Mouse (Mus musculus): ENCODE results near the gene Lats2. TPM values are rescaled to one million over a fixed set of nuclear protein-coding genes. Genes with fewer than 3 reads are reported as not detected.
A peak's percentile ranks its signal among the peaks of the same experiment; 100 is the strongest.
"Not testable (repeated sequence)": the region's sequence is repeated elsewhere in the genome, so short reads cannot be mapped to it uniquely, and the experiment has no call there.

Lats2 gene
- polyA plus RNA-seq, 1 experiment from 2014 or later, result 23.9 TPM

- H3K9ac ChIP-seq (ENCODE audit: low read depth, low read length), result no peak overlapping the region
- H3K27ac ChIP-seq (replicated peaks; ENCODE audit: low read depth, low read length), result no peak overlapping the region
- H3K4me3 ChIP-seq (ENCODE audit: low read depth, low read length), result no peak overlapping the region
- H3K27me3 ChIP-seq (replicated peaks; ENCODE audit: control insufficient read depth, insufficient read depth, low read length), result no peaks in the 10 kb centered on the region
- H3K9me3 ChIP-seq (ENCODE audit: control insufficient read depth, low read length), result no peaks in the 10 kb centered on the region
- H3K4me1 ChIP-seq (ENCODE audit: control insufficient read depth, insufficient read depth, low read length), result no peaks in the 10 kb centered on the region
- 82% methylated on average over 6 of the region's 6 CpGs for WGBS
- DNase-seq (ENCODE audit: low spot score), result no peak
- ATAC-seq (ENCODE audit: low read depth), result no peak
- H3K36me3 ChIP-seq (ENCODE audit: control insufficient read depth, insufficient read depth, low read length), result no peaks in the 10 kb centered on the region
- no peak overlapping the region for H3K4me2 ChIP-seq (ENCODE audit: low read depth, low read length)
Measured at GRCm38 (mm10) chr14:57772157-57772815, 14.1 kb upstream of the Lats2 start.

- H3K4me1 ChIP-seq (ENCODE audit: control insufficient read depth, insufficient read depth, low read length), result no peaks in the 10 kb centered on the region
- H3K4me2 ChIP-seq (ENCODE audit: low read depth, low read length), result no peak overlapping the region
- no peaks in the 10 kb centered on the region for H3K27me3 ChIP-seq (replicated peaks; ENCODE audit: control insufficient read depth, insufficient read depth, low read length)
- ATAC-seq (ENCODE audit: low read depth) (no peak), DNase-seq (ENCODE audit: low spot score) (no peak)
- H3K9ac ChIP-seq (ENCODE audit: low read depth, low read length), result no peak overlapping the region
- no peak overlapping the region for H3K4me3 ChIP-seq (ENCODE audit: low read depth, low read length)
- no peaks in the 10 kb centered on the region for H3K9me3 ChIP-seq (ENCODE audit: control insufficient read depth, low read length)
- no peak overlapping the region for H3K27ac ChIP-seq (replicated peaks; ENCODE audit: low read depth, low read length)
- 88% methylated on average over 5 of the region's 5 CpGs for WGBS
- no peaks in the 10 kb centered on the region for H3K36me3 ChIP-seq (ENCODE audit: control insufficient read depth, insufficient read depth, low read length)
Measured at GRCm38 (mm10) chr14:57769102-57769501, 10.9 kb upstream of the Lats2 start.

GRCm38 (mm10) chr14:57760447-57761412, 2.5 kb upstream of the Lats2 start:
- WGBS, result 47% methylated on average over 10 of the region's 10 CpGs
- no peaks in the 10 kb centered on the region for H3K27me3 ChIP-seq (replicated peaks; ENCODE audit: control insufficient read depth, insufficient read depth, low read length)
- no peaks in the 10 kb centered on the region for H3K9me3 ChIP-seq (ENCODE audit: control insufficient read depth, low read length)
- peaks cover 8% of the 10 kb centered on the region for H3K4me1 ChIP-seq (ENCODE audit: control insufficient read depth, insufficient read depth, low read length)
- H3K9ac ChIP-seq (ENCODE audit: low read depth, low read length), result no peak overlapping the region
- DNase-seq (ENCODE audit: low spot score), result peak; percentile 50
- no peak overlapping the region for H3K4me2 ChIP-seq (ENCODE audit: low read depth, low read length)
- ATAC-seq (ENCODE audit: low read depth), result no peak
- H3K4me3 ChIP-seq (ENCODE audit: low read depth, low read length), result no peak overlapping the region
- H3K36me3 ChIP-seq (ENCODE audit: control insufficient read depth, insufficient read depth, low read length), result no peaks in the 10 kb centered on the region
- no peak overlapping the region for H3K27ac ChIP-seq (replicated peaks; ENCODE audit: low read depth, low read length)

GRCm38 (mm10) chr14:57756094-57756493, 2.1 kb downstream of the Lats2 start:
- Histone ChIP-seq H3K9me3 (ENCODE audit: control insufficient read depth, low read length) (no peaks in the 10 kb centered on the region), H3K4me1 (ENCODE audit: control insufficient read depth, insufficient read depth, low read length) (peaks cover 8% of the 10 kb centered on the region), H3K4me3 (ENCODE audit: low read depth, low read length) (no peak overlapping the region), H3K9ac (ENCODE audit: low read depth, low read length) (no peak overlapping the region), H3K4me2 (ENCODE audit: low read depth, low read length) (no peak overlapping the region), H3K27ac (replicated peaks; ENCODE audit: low read depth, low read length) (no peak overlapping the region), H3K27me3 (replicated peaks; ENCODE audit: control insufficient read depth, insufficient read depth, low read length) (no peaks in the 10 kb centered on the region), H3K36me3 (ENCODE audit: control insufficient read depth, insufficient read depth, low read length) (no peaks in the 10 kb centered on the region)
- DNase-seq (ENCODE audit: low spot score) (no peak), ATAC-seq (ENCODE audit: low read depth) (no peak)
- 63% methylated on average over 4 of the region's 4 CpGs for WGBS

GRCm38 (mm10) chr14:57755661-57756060, 2.5 kb downstream of the Lats2 start:
- H3K4me2 ChIP-seq (ENCODE audit: low read depth, low read length), result no peak overlapping the region
- ATAC-seq (ENCODE audit: low read depth), result no peak
- H3K4me1 ChIP-seq (ENCODE audit: control insufficient read depth, insufficient read depth, low read length), result peaks cover 6% of the 10 kb centered on the region
- H3K36me3 ChIP-seq (ENCODE audit: control insufficient read depth, insufficient read depth, low read length), result no peaks in the 10 kb centered on the region
- no peak overlapping the region for H3K4me3 ChIP-seq (ENCODE audit: low read depth, low read length)
- WGBS, result 84% methylated on average over 2 of the region's 2 CpGs
- H3K27me3 ChIP-seq (replicated peaks; ENCODE audit: control insufficient read depth, insufficient read depth, low read length), result no peaks in the 10 kb centered on the region
- DNase-seq (ENCODE audit: low spot score), result no peak
- H3K27ac ChIP-seq (replicated peaks; ENCODE audit: low read depth, low read length), result no peak overlapping the region
- H3K9ac ChIP-seq (ENCODE audit: low read depth, low read length), result no peak overlapping the region
- no peaks in the 10 kb centered on the region for H3K9me3 ChIP-seq (ENCODE audit: control insufficient read depth, low read length)

- 12% methylated on average over 9 of the region's 9 CpGs for WGBS
- no peaks in the 10 kb centered on the region for H3K27me3 ChIP-seq (replicated peaks; ENCODE audit: control insufficient read depth, insufficient read depth, low read length)
- no peaks in the 10 kb centered on the region for H3K36me3 ChIP-seq (ENCODE audit: control insufficient read depth, insufficient read depth, low read length)
- H3K27ac ChIP-seq (replicated peaks; ENCODE audit: low read depth, low read length), result peak overlapping the region; percentile 57
- no peak overlapping the region for H3K9ac ChIP-seq (ENCODE audit: low read depth, low read length)
- peak; percentile 36 for DNase-seq (ENCODE audit: low spot score)
- H3K4me2 ChIP-seq (ENCODE audit: low read depth, low read length), result no peak overlapping the region
- no peaks in the 10 kb centered on the region for H3K9me3 ChIP-seq (ENCODE audit: control insufficient read depth, low read length)
- no peak overlapping the region for H3K4me3 ChIP-seq (ENCODE audit: low read depth, low read length)
- 0 out of 2 replicates have a peak, but pooled peaks have one; percentile 60 for ATAC-seq (ENCODE audit: low read depth)
- no peaks in the 10 kb centered on the region for H3K4me1 ChIP-seq (ENCODE audit: control insufficient read depth, insufficient read depth, low read length)
Measured at GRCm38 (mm10) chr14:57753351-57753992, 4.7 kb downstream of the Lats2 start.

- not testable (repeated sequence) for H3K9me3 ChIP-seq (ENCODE audit: control insufficient read depth, low read length); H3K9ac ChIP-seq (ENCODE audit: low read depth, low read length); H3K4me3 ChIP-seq (ENCODE audit: low read depth, low read length); H3K27me3 ChIP-seq (replicated peaks; ENCODE audit: control insufficient read depth, insufficient read depth, low read length); H3K27ac ChIP-seq (replicated peaks; ENCODE audit: low read depth, low read length); H3K4me1 ChIP-seq (ENCODE audit: control insufficient read depth, insufficient read depth, low read length); ATAC-seq (ENCODE audit: low read depth); H3K36me3 ChIP-seq (ENCODE audit: control insufficient read depth, insufficient read depth, low read length); DNase-seq (ENCODE audit: low spot score); H3K4me2 ChIP-seq (ENCODE audit: low read depth, low read length)
Measured at GRCm38 (mm10) chr14:57751006-57751405, 7.2 kb downstream of the Lats2 start.

- H3K9me3 ChIP-seq (ENCODE audit: control insufficient read depth, low read length), result no peaks in the 10 kb centered on the region
- H3K9ac ChIP-seq (ENCODE audit: low read depth, low read length), result no peak overlapping the region
- whole genome bisulfite sequencing, result 54% methylated on average over 2 of the region's 2 CpGs
- no peak overlapping the region for H3K4me3 ChIP-seq (ENCODE audit: low read depth, low read length)
- no peaks in the 10 kb centered on the region for H3K36me3 ChIP-seq (ENCODE audit: control insufficient read depth, insufficient read depth, low read length)
- no peak overlapping the region for H3K4me2 ChIP-seq (ENCODE audit: low read depth, low read length)
- no peaks in the 10 kb centered on the region for H3K27me3 ChIP-seq (replicated peaks; ENCODE audit: control insufficient read depth, insufficient read depth, low read length)
- H3K27ac ChIP-seq (replicated peaks; ENCODE audit: low read depth, low read length), result no peak overlapping the region
- ATAC-seq (ENCODE audit: low read depth) (no peak), DNase-seq (ENCODE audit: low spot score) (no peak)
- H3K4me1 ChIP-seq (ENCODE audit: control insufficient read depth, insufficient read depth, low read length), result no peaks in the 10 kb centered on the region
Measured at GRCm38 (mm10) chr14:57749501-57749900, 8.7 kb downstream of the Lats2 start.
